Comparison of ENCODE assay signal across 11 mouse cellular contexts in the genomic region with DNA sequence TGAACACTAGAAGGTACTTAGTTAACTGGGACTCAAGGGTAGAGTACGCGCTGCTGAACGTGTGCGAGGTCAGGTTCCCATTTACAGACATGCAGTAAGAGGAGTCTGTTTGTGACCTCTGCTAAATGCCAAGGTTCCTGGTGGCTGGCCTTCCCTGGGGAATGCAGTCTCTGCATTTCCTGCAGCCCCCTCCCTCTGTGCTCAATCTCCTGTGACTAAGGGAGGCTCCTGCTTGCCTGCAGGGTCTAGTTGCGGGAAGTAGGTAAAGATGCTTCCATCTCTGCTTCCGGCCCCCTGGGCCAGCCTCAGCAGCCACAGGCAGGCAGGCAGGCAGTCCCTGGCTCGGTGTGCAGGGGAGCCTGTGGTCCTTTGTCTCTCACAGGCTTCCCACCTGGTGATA. TPM values are rescaled to one million over a fixed set of nuclear protein-coding genes. Genes with fewer than 3 reads are reported as not detected.
DNase-seq lines count a peak whose midpoint lies in the region; ATAC-seq and TF ChIP-seq lines count a peak whose summit lies in the region.
"Had no signal": no experiment of that assay in that cellular context is flagged by ENCODE, and none has a peak within 500 bp of the region (broad histone marks: within the 10 kb centered on the region; RNA-seq: fewer than 3 reads in every experiment).

No protein-coding gene starts in this region.

- no peaks in the 10 kb centered on the region for H3K27me3 ChIP-seq in heart, embryonic 12.5 days (replicated peaks)
- no peaks in the 10 kb centered on the region for H3K27me3 ChIP-seq in liver, adult 2 months (ENCODE audit: control insufficient read depth, insufficient read depth, low read length)
- H3K27me3 ChIP-seq in liver, embryonic 12.5 days (replicated peaks) = no peaks in the 10 kb centered on the region
- H3K27me3 ChIP-seq: neural tube, embryonic 12.5 days had no signal

- peaks cover 28% of the 10 kb centered on the region for H3K4me1 ChIP-seq in heart, embryonic 12.5 days (replicated peaks)
- H3K4me1 ChIP-seq in liver, adult 2 months (ENCODE audit: control insufficient read depth, insufficient read depth, low read length) = peaks cover 22% of the 10 kb centered on the region
- peaks cover 18% of the 10 kb centered on the region for H3K4me1 ChIP-seq in liver, embryonic 12.5 days
- H3K4me1 ChIP-seq: neural tube, embryonic 12.5 days had no signal

- H3K27ac ChIP-seq in heart, embryonic 12.5 days (ENCODE audit: poor library complexity, severe bottlenecking) = peak overlapping the region; percentile 36; the same call in 1 of the 2 replicates
- H3K27ac ChIP-seq in liver, adult 2 months (replicated peaks; ENCODE audit: insufficient read depth, low read depth, low read length) = peak overlapping the region; percentile 51
- peak overlapping the region; percentile 55 for H3K27ac ChIP-seq in liver, embryonic 12.5 days
- H3K27ac ChIP-seq: neural tube, embryonic 12.5 days had no signal

- TF ChIP-seq POLR2A in liver, adult 2 months (IDR thresholded peaks at IDR 0.05; ENCODE audit: extremely low read depth, insufficient read depth, low read length) = no peak

- 0 out of 2 replicates have a peak overlapping the region, but pooled peaks have one; percentile 19 for H3K9ac ChIP-seq in heart, embryonic 12.5 days
- H3K9ac ChIP-seq in liver, adult 2 months (ENCODE audit: low read depth, low read length) = peak overlapping the region; percentile 7; the same call in 1 of the 2 replicates
- no peak overlapping the region for H3K9ac ChIP-seq in liver, embryonic 12.5 days
- H3K9ac ChIP-seq: neural tube, embryonic 12.5 days had no signal

- H3K4me2 ChIP-seq in heart, embryonic 12.5 days = no peak overlapping the region
- H3K4me2 ChIP-seq in liver, embryonic 12.5 days = no peak overlapping the region
- H3K4me2 ChIP-seq: neural tube, embryonic 12.5 days had no signal

- intact Hi-C loops in left cerebral cortex, postnatal 10 days (cut with DNase I) = no loop called here

- no peak overlapping the region for H3K4me3 ChIP-seq in heart, embryonic 12.5 days
- no peak overlapping the region for H3K4me3 ChIP-seq in liver, adult 2 months (ENCODE audit: insufficient read depth, low read depth, low read length)
- H3K4me3 ChIP-seq in liver, embryonic 12.5 days = no peak overlapping the region
- H3K4me3 ChIP-seq: neural tube, embryonic 12.5 days had no signal

- TF ChIP-seq CTCF in liver, adult 2 months (IDR thresholded peaks at IDR 0.05; ENCODE audit: low read depth, low read length) = no peak

- no peak for DNase-seq in heart, adult 8-10 months (ENCODE audit: low spot score)
- no peak for DNase-seq in liver, adult 2 months (ENCODE audit: extremely low read depth, low read depth, low spot score)
- no peak for DNase-seq in liver
- peak; percentile 50 for DNase-seq in ZHBTc4 (ENCODE audit: low read depth, low spot score)
- DNase-seq in left cerebral cortex, postnatal 10 days (ENCODE audit: extremely low spot score in 1 of 2, low spot score in 2 of 2) = no peak
- no peak for DNase-seq in right cerebral cortex, postnatal 14 days
- DNase-seq: cerebellum, postnatal 25 days; thymus, postnatal 25 days had no signal

- WGBS in heart, embryonic 12.5 days = 40% methylated on average over 7 of the region's 7 CpGs
- 39% methylated on average over 7 of the region's 7 CpGs for WGBS in liver, adult 2 months
- 52% methylated on average over 7 of the region's 7 CpGs for WGBS in liver, embryonic 12.5 days (ENCODE audit: insufficient replicate concordance)

- peaks cover 40% of the 10 kb centered on the region for H3K36me3 ChIP-seq in heart, embryonic 12.5 days
- peaks cover 6% of the 10 kb centered on the region; the same call in 1 of the 2 replicates for H3K36me3 ChIP-seq in liver, adult 2 months (ENCODE audit: control insufficient read depth, insufficient read depth, low read length)
- H3K36me3 ChIP-seq in liver, embryonic 12.5 days = peaks cover 37% of the 10 kb centered on the region

- H3K9me3 ChIP-seq in heart, embryonic 12.5 days (replicated peaks) = no peaks in the 10 kb centered on the region
- H3K9me3 ChIP-seq in liver, embryonic 12.5 days (replicated peaks) = no peaks in the 10 kb centered on the region
- H3K9me3 ChIP-seq: neural tube, embryonic 12.5 days had no signal

- ATAC-seq in heart, embryonic 12.5 days (ENCODE audit: insufficient number of reproducible peaks, low FRiP score) = no peak
- no peak for ATAC-seq in liver, embryonic 12.5 days

- no peaks in the 10 kb centered on the region for H3K79me2 ChIP-seq in liver, adult 2 months (ENCODE audit: control insufficient read depth, insufficient read depth, low read length)

RNA-seq across cellular contexts. Expression of a gene that starts 16.2 kb away (rescaled TPM):
- polyA plus RNA-seq in heart, embryonic 12.5 days (2016; fragmentation: Nextera tagmentation; extraction: Ambion mirVana) = 228 and 231 TPM in 2 replicates
- 100 to 1,000 TPM; 303 to 339 (median 309) TPM for total RNA-seq in heart, adult 8-10 months (2022)
- 85.3 and 96.1 TPM in 2 replicates for total RNA-seq in liver, adult 2 months (2014; rRNA removed)
- 441 and 448 TPM in 2 replicates for polyA plus RNA-seq in liver, adult 2 months (2012; rRNA removed)
- polyA plus RNA-seq in liver, embryonic 12.5 days (2016; fragmentation: Nextera tagmentation; extraction: Ambion mirVana) = 239 and 249 TPM in 2 replicates
- total RNA-seq in left cerebral cortex, postnatal 10 days (2021) = 100 to 1,000 TPM; 108 to 115 TPM

RNA-seq across cellular contexts. Expression of a gene that starts 43.9 kb away (rescaled TPM):
- 1.1 and 1.3 TPM in 2 replicates for polyA plus RNA-seq in heart, embryonic 12.5 days (2016; fragmentation: Nextera tagmentation; extraction: Ambion mirVana)
- total RNA-seq in heart, adult 8-10 months (2022) = under 1 TPM; 0.27 to 0.53 (median 0.39) TPM
- 0.13 and 0.18 TPM in 2 replicates for total RNA-seq in liver, adult 2 months (2014; rRNA removed)
- polyA plus RNA-seq in liver, adult 2 months (2012; rRNA removed) = 0.16 and 0.18 TPM in 2 replicates
- polyA plus RNA-seq in liver, embryonic 12.5 days (2016; fragmentation: Nextera tagmentation; extraction: Ambion mirVana) = 1.3 and 1.7 TPM in 2 replicates
- total RNA-seq in left cerebral cortex, postnatal 10 days (2021) = 10 to 100 TPM; 13.8 to 14.8 TPM

RNA-seq across cellular contexts. Expression of a gene that starts 58.0 kb away (rescaled TPM):
- 157 and 162 TPM in 2 replicates for polyA plus RNA-seq in heart, embryonic 12.5 days (2016; fragmentation: Nextera tagmentation; extraction: Ambion mirVana)
- 10 to 100 TPM; 56.3 to 67.2 (median 63.3) TPM for total RNA-seq in heart, adult 8-10 months (2022)
- total RNA-seq in liver, adult 2 months (2014; rRNA removed) = 57.3 and 61.3 TPM in 2 replicates
- polyA plus RNA-seq in liver, adult 2 months (2012; rRNA removed) = 92.9 and 115 TPM in 2 replicates
- 257 and 271 TPM in 2 replicates for polyA plus RNA-seq in liver, embryonic 12.5 days (2016; fragmentation: Nextera tagmentation; extraction: Ambion mirVana)
- total RNA-seq in left cerebral cortex, postnatal 10 days (2021) = 100 to 1,000 TPM; 115 to 116 TPM

Comparison
In these comparisons a context has a peak if more than half of its experiments do, and no peak if none do; other contexts are left out.
1. RNA of a gene that starts 43.9 kb away (total RNA-seq): 13.8 to 14.8 TPM in left cerebral cortex, postnatal 10 days; 0.27 to 0.53 TPM in heart, adult 8-10 months and 0.13 to 0.18 TPM in liver, adult 2 months; every median in the first group is over 4 times any median in the second.
2. Peak in every context shown above with its lines, with median percentiles within 50 percentile points of each other: H3K27ac ChIP-seq.